Mouse (Mus musculus) adrenal gland, adult 18-20 months (tissue): ENCODE results near the gene Nos1ap. TPM values are rescaled to one million over a fixed set of nuclear protein-coding genes. Genes with fewer than 3 reads are reported as not detected.

Source experiments
- DNase-seq, 2 experiments: peaks; one replicate each; pipeline ENCODE4 v3.0.0; 2021 to 2022; ENCODE audit warnings: low spot score in 2 of 2
- total RNA-seq, 2 experiments: library from RNA; stranded (reverse); gene quantifications; 1 replicate in 1 of 2; 2 replicates in 1 of 2; pipeline ENCODE4 v1.2.3; 2021

The Nos1ap gene
- total RNA-seq, 2 experiments from 2014 or later = 15.7 to 19.7 TPM

DNA sequence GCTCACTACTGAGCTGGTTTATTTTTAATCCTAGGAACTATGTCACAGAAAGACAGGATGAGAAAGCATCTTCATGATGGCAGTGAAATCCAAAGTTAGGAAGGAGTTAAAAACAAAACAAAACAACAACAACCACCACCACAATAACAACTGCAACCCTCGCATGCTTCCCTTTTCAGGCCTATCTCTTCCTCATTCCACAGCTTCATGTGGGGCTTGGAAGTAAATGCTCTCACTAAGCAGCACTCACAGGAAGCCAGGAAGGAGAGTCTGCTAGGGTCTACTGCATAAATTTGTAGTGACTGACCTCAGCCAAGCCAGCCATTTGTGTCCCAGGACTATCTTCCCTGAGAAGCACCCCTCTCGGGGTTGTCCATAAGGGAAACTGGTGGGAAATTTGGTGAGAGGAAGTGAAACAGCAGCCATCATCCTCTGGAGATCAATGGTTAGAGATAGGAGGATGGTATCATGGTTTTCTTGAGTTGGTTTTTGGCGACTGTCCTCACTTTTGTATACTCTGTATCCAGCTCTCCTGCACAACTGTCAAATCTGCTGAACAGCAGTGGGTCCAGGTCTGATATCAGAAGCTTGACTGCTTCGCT lies 218.4 kb downstream of the Nos1ap start:
- no peak for DNase-seq

DNA sequence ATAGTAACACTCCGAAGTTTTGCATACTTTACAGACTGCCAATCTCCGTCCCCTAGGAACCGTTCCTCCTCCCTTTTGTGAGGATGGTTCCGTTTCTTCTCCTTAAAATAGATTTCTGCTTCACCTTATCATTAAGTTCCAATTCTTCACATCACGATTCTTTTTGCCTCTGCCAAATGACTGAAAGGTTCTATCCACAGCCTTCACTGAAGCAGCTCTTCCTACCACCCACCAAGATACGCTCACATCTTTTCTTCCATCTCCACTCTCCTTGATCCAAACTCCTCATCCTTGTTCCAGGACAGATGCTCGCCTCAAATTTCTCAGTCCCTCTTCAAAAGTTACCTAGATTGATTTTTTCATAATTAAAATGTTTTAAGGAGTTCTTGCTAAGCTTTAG lies 220.8 kb downstream of the Nos1ap start:
- no peak for DNase-seq

DNA sequence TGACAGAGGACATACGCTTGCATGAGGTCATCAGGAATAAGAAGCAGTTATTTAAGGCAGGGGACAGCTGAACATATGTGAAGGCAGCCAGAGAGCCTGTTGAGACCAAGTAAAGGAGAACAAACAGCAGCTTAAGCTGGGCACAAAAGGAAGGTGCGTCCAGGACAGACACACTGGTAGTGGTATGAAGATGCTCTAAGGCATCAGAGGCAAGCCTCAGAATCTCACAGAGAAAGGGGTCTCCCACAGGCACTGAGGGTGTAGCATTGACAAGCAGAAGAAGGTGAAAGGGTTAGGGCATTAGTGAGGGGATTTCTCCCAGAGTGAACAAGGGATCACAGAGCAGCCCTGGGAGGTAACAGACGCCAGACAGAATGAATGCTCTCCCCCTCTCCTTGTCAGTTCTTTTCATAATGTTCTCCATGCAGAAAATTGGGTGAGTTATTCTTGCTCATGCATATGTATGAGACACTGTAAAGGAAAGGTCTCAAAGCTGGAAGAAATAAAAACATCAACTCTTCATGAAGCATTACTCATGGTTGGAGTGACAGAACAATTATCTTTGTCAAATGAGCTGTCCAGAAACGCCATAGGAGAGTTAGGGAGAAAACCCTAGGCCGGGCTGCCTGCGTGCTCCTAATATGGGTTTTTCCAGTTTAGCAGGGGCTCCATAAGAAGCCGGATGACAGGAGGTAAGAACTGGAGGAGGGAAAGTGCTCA lies 222.5 kb downstream of the Nos1ap start:
- no peak for DNase-seq

DNA sequence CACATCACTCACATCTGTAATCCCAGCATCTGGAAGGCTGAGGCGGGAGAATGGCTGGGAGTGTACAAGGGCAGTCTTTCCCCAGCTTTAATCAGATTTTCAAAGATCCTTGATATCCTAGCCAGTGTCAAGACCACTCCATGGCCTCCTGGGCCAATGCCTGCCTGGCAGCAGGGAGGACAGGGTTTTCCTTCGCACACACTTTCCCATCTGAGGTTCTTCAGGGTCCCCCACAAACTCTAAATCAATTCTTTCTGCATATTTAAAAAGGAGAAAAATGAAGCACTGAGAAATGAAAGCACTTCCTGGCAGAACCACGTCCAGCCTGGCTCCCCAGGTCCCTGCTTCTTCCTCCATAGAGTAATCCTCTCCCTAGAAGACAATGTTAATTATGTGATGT lies 225.9 kb downstream of the Nos1ap start:
- no peak for DNase-seq

DNA sequence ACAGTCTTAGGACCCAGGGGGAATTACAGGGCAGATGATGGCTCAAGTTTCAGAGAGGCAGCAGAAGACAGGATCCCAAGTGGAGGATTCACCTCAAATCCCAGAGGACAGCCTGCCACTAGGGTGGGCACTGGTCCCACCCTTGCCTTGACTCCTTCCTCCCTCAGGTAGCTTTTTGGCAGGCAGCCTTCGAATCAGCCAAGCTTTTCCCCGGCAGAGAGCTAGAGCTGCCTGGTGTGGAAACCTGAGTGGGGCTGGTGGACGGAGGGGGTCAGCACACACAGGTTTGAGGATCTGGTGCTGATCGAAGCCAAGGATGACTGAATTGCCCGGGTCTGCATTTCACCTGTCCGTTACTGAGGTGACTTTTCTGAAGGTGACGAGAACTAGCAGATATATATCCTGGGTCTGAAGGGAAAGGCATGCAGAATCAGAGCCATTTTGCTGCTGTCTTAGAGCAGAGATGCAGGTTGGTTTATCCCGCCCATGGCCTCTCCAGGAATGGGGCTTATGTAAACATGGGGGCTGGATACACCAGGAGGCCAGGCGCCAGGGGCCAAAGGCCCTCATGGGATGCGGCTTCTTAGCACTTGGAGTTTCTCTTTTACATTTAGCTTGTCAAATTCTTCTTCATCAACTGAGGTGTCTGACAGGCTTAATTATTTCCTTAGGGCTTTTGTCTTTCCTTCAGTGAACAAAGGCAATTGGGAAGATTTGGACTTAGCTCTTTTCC lies 229.3 kb downstream of the Nos1ap start:
- DNase-seq = no peak

DNA sequence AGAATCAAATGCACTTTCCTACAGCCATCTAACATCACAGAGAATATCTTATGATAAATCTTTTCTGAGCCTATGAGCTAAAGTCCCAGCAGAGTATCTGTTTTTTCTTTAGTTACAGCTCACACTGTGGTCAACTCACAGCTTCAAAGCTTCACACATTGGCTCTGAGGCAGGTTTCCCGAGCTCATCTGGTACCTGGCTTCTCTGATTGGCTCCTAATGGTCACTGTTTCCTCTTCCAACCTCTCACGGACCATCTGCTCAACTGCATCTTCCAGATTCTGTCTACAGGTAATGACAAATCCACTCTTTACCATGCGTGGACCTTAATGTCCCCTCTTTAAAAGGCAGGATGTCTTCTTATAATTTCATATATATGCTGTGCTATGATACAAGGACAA lies 236.3 kb downstream of the Nos1ap start:
- DNase-seq = no peak

DNA sequence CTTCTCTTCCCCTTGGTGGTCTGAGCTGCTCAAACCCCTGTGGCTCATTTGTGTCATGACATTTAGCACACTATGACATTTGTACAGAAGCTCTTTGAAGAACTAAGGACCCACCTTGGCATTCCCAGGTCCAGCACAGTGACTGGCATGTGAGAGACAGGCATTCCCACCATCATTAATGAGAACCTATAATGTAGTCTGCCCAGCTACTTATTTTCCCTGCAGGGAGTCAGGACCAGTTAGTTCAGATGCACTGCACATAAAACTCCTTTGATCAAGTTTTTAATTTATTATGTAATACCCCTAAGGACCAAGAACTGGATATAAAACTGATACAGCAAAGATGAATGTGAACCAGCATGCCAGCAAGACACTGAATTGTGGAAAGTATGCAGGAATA lies 238.6 kb downstream of the Nos1ap start:
- no peak for DNase-seq

DNA sequence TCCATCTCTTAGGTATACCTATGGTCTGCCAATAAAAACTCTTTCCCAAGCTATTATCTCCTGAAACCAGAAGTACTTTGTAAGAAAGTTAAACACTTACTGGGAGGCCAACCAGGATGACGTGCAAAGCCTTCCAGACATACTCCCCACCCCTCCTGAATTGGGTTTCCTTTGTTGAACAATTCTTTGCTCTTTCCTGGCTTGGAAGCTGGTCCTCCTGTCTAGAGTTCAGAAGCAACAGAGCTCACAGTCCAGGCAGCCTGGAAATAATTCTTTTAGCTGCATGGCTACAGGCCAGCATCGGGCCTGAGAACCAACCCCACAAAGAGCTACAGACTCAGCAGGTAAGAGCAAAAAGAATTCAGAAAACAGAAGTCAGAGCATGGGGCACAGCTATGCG lies 243.4 kb downstream of the Nos1ap start:
- DNase-seq = no peak

DNA sequence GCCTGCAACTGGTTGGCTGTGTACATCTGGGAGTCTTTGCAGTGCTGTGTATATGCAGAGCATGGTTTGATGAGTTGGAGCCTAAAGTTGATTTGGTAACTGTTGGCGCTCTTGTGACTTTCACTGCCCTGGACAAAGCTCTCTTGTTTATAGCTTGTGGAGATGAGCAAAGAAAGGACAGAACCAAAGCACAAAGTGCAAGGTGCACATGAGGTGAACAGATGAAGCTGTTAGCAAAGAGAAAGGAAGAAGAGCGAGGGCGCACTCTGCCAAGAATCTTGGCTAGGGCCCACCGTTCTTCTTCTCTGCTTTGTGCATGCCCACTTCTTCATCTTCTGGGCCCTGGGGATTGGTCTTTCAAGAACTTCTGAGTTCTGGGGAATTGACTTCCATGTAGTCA lies 245.8 kb downstream of the Nos1ap start:
- DNase-seq = no peak

DNA sequence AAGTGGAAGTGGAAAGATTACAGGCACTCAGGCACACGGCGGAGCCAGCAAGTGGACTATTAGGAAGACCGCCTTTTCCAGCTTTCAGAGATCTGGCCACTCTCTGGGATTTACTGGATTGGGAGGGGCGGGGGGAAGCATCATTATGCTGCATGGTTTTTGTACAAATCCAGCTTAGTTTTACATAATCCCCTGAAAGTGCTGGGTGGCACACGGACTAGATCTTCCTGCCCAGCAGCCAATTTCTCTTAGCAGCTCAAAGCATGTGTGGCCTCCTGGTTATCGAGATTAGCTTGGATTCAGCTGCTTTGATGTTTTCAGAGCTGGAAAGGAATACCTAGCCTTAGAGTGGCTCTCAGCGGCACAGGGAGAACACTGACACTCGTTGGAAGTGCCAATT lies 246.6 kb downstream of the Nos1ap start:
- no peak for DNase-seq

DNA sequence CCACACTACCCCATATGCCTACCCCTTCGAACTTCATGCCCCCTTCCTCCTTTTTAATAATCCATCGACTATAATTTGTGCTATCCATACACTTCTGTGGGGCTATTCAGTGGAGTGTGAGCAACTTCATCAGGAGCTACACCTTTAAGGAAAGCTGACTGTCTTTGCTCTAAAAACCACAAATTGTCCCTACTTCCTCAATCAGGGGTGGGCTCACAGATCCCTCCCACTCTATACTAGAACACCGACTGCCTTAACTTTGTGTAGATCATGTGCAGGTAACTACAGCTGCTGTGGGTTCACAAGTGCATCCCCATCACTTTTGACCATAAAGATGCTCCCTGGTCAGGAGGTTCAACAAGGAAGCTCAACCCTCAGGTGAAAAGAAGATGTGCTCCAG lies 249.7 kb downstream of the Nos1ap start:
- no peak for DNase-seq

DNA sequence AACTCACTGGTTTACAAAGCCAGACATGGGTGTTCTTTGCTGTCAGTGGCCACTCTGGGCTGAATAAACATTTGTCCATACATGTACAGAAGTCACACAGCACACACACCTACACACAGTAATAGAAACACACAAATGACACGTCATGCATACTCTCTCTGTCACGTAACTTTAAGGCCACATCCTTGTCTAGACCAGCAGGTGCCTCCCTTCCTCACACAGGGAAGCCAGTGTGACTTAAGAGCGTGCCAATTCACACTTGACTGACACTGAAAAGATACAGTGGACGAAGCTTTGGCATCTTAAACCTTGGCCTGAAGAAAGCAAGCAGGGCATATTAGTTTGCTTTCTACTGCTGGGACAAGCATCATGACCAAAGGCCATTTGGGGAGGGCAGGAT lies 256.9 kb downstream of the Nos1ap start:
- no peak for DNase-seq

DNA sequence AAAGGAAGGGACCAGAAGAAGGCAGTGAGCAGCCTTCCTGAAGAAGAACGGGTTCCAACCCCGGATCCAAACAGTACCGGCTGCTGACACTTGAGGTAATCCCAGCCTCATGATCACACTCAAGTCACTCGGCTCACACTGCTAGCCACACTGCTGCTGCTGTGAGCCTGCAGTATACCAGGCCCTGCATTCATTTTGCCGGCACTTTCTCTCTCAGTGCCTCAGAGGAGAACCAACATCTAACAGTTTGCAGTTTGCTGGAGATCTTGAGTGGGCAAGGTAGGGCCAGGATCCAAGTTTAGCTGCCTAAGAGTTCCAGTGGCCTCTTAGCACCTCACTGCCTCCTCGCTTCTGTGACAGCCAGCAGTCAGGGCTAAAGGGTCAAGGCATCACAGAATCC lies 257.7 kb downstream of the Nos1ap start:
- no peak for DNase-seq

DNA sequence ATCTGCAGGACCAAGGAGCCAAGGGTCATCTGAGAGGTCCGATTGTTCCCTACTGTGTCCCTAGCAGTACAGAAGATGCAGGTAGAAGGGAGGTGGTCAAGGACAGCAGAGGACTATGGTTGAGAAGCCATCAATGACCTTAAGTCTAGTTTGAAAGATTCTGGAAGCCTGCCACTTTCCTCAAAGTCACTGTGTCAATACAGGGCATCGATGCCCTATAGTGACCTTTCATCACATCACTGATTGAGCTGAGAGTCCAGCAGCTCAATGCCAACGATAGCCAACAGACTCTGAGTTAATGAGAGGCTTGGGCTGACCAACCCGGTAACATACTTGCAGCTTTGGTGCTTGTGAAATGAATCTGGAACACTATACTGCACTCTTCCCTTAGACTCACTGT lies 264.4 kb downstream of the Nos1ap start:
- no peak for DNase-seq

DNA sequence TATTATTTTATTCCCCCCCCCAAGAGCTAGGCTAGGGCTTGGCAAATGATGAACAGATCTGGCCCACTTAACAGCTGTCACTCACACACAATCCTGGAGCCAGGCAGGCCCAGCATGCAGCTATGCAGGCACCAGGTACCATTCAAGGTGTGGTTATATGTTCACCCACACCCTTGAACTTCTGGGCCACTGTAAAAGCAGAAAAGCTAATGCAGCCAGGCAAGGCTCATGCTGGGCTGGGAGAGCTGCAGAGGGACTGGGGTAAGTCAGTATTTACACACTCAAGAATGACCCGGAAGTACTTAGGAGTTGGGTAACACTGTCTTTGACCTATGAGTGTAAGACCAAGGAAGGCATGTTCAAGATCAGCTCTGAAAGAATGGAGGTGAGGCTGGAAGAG lies 265.3 kb downstream of the Nos1ap start:
- DNase-seq = no peak

DNA sequence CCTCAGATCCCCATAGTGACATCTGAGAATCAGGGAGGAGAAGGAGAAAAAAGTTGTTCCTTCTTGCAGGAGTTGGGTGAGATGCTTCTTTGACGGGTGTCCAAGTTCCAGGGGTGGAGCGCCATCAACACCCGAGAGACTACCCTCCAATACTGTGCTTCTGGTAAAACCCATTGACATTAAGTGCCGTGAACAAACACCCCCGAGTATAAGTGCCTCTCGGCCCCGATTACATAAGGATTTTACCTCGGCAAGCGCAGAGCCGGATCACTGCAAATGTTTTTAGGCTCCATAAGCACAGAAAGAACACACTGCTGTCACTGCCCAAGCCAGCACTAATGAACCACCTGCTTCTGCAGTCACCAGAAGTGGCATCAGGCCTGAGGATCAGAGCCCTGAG lies 266.7 kb downstream of the Nos1ap start:
- DNase-seq = no peak

DNA sequence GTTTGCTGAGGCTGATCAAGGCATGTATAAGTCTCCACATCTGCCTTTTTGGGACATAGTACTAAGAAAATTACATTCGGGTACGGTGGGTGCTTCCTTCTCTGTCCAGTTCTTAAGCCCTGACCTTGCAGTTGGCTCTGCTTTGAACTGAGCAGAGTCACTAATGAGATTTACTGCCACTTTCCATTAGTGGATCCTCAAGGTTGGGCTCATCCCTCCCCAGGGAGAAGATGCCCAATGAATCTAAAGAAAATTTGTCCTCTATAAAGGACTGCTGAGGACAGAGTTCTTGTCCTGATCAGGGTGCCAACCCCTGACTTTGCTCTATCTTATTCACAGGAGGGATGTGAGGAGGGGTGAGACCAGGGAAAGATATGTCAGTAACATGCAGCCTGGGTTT lies 267.6 kb downstream of the Nos1ap start:
- DNase-seq = no peak

DNA sequence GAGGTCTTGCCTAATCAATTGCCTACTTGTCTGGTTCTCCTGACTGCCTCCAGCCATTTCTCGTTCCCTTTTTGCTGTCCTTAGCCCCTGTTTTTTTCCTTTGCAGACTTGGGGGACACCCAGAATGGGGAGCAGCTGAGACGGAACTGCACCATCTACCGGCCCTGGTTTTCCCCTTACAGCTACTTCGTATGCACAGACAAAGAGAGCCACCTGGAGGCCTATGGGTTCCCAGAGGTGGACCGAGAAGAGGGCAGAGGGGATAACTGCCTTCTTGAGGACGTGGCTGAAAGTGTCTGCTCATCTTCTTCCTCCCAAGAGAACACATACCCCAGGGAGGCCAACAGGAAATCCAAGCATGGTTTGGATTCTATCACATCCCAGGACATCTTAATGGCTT lies 278.2 kb downstream of the Nos1ap start:
- no peak for DNase-seq

DNA sequence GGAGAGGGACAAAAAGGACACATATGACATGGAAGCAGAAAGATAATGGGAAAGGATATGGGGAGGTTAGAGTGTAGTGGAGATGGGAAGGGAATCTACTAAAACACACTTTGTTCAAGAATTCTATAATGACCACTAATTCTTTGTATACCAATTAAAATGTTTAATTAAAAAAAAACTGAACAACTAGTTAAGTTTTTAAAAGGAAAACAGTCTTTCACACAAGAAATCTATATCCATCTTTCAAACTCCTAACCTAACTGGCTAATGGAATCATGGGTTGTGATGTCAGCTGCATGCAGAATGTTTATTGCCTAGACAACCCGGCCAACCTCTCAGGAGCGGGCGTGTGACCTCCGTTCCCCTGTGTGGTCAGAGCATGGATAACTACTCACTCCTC lies 281.2 kb downstream of the Nos1ap start, which contains the start of gene Spata46:
Gene Spata46 (plus strand): TSS at position 301 of the 400 bp plus-strand sequence.
- DNase-seq = no peak

DNA sequence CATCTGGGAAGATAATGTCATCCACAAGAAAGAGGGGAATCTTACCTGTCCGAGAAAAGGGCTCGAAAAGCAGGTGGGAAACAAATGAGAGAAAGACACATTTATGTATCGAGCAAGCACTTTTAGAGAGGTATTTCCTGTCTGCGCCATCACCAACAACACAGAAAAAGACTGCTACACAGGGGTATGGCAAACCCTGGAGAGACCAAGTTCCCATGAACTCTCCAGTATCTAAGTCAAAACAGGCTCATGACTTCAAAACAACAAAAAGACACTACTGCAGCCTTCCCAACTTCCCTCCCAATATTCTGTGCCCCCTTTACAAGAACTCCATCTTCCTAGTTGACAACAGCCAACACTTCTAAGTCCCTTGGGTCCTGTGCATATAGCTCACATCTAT lies 283.4 kb downstream of the Nos1ap start, which contains the start of gene Gm7694:
Gene Gm7694 (minus strand): TSS at position 101 of the 400 bp plus-strand sequence.
- DNase-seq = no peak

DNA sequence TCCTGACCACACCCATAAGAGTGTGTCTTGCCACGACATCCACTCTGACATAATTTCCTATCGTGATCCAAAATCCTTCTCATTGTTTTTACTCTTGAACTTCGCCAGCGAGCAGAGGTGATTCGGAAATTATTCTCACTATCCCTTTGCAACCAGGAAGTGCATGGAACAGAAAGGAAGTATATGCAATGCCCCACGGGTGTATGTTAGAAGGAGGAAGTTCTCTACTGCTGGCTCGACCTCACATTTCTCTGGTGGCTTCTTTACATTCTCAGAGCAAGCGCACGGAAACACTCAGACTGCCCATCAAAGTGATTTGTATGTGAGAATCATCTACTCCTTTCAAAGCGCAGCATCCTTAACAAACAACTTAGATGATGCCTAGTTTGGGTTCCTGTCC lies 284.7 kb downstream of the Nos1ap start:
- DNase-seq = no peak

DNA sequence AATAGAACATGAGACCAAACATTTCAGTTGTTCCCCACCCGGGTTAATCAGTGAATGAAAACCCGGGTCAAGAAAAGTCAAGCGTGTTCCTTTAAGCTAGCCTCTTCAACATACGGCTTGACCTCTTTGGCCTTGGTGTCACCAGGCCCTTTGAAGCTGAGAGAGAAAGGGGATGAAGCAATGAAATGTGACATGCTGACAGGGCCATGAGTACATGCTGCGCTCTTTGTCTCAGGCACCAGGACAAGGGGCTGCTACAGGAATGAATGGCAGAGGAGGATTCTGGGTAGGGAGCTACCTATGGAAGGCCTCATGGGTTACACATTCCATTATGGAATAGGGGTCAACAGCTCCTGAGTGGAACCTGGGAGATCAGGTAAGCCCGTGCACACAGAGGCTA lies 286.6 kb downstream of the Nos1ap start:
- no peak for DNase-seq
